Mouse (Mus musculus): ENCODE data around the gene Wasf2.

Wasf2 gene

DNA sequence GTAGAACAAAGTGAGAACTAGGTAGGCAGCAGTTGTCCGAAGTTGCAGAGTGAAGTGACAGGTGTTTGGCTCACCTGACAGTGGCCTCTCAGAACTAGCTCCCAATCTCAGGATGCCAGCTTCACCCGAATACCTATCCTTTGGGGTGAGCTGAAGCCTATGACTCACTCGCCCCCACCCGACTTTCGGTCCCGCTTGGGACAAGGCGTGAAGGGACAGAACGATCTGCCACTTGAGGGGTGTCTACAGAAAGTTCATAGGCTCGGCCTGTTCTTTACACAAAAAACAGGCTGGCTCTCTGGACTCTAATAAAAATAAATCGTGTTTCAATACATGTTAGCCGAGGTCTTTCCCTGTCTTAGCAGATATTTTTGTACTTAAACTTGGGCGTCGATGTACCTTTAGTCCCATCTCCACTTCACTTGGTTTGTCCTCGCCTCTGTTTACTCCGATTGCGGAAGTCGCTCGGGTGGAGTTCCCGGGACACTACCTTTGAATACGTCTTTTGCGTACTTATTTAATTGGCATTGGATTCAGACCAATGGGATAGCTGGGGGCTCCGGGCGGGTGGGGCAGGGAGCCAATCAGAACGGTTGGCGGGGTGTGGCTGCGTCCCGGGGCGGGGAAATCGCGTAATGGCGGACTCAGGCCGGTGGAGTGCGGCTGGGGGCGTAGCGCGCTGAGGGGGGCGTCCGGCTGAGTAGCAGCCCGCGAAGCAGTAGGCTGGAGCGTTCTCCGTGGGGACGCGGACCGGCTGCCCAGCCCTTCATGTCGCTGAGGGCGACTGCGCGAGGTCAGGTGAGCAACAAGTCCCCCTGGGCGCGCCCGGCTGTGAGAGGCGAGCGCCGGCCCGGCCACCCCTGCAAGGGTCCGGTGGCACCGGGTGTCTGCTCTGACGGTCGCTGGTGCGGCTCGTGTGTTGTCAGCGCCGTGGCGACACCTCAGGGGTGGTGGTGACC lies at the start of gene Wasf2:
Gene Wasf2 (plus strand): TSS at position 575 of the 959 bp plus-strand sequence.
- ATAC-seq (ENCODE audit: insufficient number of reproducible peaks, low FRiP score, low TSS enrichment) = peak; percentile 92

DNA sequence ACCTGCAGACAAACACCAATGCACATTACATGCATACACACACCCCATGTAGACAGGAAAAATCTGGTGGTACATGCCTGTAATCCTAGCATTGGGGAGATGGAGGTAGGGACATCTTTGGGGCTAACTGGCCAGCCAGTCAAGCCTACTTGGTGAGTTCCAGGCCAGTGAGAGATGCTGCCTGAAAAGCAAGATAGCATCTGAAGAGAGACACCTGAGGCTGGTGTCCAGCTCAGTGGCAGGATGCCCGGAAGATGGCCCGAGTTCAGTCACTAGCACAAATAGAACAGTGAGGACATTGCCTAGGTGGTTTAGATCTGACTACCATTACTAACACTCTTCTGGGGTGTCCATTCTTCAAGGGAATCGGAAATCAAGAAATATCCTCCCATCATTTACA lies 49.4 kb upstream of the Wasf2 start:
- ATAC-seq (ENCODE audit: insufficient number of reproducible peaks, low FRiP score, low TSS enrichment) = no peak

DNA sequence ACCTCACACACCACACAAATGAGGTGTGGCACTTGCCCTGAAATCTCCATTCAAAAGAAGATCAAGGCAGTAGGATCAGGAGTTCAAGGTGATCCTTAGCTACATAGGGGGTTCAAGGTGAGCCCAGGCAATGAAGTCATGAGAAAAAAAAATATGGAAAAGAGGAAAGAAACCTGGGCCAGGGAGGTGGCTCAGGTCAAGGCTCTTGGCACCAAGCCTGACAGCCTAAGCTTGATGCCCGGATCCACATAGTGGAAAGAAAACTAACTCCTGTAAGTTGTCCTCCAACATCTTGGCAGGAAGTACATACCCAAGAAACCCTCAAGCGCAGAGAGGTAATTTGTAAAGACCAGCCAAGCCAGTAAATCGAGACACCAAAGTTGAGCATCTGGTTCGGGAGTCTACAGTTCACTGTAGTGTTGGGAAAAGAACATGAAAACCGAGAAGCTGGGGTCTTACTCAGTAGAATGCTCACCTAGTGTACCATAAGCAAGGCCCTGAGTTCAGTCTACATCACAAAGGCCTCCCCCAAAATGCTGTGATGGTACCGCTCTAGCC lies 48.0 kb upstream of the Wasf2 start:
- no peak for ATAC-seq (ENCODE audit: insufficient number of reproducible peaks, low FRiP score, low TSS enrichment)

DNA sequence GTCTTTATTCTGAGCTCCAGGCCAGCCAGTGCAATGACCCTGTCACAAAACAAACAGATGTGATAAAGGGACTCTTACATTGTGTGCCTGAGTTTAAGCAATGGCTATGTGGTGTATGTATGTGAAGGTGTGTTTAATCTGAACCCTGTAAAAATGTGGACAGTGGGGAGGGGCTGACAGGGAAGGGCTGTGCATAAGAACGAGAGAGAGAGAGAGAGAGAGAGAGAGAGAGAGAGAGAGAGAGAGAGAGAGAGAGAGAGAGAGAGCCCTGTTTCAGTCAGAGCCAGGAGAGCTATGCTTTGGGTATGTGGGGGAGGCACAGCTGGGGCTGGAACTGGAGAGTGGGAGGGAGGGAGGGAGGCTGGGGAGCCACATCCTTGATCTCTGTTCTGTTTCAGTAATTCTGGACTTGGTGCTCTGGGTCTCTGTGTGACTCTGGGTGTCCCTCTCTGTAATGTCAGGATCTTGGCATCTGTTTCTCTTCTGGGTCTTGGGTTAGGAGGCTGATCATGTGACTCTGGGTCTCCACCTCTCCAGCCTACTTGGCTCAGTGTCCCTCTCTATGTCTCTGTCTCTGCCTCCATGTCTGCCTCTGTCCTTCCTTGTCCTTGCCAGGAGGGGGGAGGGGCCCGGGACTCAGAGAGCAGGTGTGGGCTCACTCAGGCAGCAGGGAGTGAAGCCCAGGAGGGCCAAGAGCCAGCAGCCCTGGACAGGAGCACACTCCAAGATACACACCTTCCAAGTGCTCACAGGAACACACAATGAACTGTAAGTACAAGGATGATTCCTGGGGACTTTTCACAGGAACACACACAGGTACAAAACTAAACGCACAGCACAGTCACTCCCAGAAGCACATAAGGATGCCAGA lies 46.1 kb upstream of the Wasf2 start:
- peak; percentile 22; the same call in 1 of the 2 replicates for ATAC-seq (ENCODE audit: insufficient number of reproducible peaks, low FRiP score, low TSS enrichment)

DNA sequence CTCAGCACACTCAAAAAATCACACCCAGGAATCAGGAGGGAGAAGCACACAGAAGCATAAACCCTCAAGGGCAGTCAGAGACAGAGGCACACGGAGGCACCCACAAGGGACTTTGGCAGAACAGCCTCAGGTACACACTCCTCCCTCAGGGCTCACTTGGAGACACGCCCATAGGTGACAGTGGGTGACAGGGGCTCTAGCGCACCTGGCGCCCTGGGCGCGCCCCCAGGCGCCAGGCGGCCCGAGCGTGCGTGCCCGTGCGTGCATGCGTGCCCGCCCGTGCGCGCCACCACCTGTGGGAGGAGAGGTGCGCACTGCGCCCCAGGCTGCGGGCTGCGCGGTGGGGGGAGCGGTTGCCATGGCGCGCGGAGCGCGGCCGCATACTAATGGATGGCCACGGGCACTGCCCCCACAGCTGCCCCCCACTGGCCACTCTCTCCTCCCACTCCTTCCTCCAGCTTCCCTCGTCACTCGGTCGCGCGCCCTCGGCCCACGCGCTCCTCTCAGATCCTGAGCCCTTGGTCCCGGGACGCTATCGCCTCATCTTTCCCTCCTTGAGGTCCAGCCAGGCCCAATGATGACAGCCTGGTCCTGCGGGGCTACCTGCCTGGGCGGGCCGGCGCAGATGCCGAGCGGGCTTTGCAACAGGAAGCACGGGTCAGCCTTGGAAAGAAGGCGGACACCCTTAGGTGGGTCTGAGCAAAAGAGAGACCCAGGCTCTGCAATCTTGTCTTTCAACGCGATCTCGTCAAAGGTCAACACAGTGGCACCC lies 45.1 kb upstream of the Wasf2 start:
- ATAC-seq (ENCODE audit: insufficient number of reproducible peaks, low FRiP score, low TSS enrichment) = peak; percentile 50; the same call in 1 of the 2 replicates

DNA sequence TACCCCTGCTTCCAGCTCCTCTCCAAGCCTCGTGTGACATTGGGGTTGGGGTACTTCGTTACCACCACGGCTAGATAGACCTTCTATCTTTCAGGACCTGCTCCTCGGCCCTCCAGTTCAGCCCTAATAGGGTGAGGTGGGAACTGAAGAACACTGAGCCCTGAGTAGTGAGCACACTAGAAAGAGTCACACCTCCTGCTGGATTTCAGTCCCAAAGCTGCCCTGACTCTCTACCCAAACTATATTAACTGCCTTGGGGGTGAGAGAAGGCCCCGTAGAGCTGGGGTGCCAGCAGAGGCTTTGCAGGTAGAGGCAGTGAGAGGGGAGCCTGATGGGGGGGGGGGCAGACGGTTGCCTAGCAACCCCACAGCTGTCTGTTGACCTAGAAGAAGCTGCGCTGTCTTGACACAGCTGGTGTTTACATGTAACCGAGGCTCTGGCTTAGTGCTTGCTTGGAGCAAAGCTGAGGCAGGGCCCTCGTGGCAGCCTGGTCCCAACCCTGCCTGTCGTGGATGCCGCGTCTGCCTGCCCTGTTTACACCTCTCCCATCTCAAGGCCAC lies 44.4 kb upstream of the Wasf2 start:
- no peak for ATAC-seq (ENCODE audit: insufficient number of reproducible peaks, low FRiP score, low TSS enrichment)

DNA sequence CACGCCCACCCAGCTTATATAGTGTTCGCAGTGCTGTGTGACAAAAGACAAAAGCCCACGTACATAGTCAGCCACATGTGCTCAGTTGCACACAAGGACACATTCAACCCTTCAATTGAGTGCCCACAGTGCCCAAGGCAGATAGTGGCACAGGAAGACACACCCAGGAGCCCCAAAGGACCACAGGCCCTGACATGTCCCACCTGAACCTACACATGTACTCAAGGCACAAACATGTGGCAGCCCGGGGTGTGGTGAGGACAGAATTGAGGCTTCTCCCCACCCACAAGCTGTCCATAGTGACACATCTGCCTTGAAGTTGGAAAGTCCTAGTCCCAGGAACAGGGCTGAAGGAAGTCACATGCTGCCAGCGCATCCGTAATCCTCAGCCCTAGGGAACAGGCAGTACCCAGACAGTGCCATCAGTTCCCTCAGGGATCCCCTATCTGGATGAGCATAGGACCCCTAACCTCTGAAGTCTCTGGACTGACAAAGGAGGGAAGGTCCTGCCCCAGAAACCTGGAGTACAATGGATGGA lies 43.1 kb upstream of the Wasf2 start:
- ATAC-seq (ENCODE audit: insufficient number of reproducible peaks, low FRiP score, low TSS enrichment) = no peak

DNA sequence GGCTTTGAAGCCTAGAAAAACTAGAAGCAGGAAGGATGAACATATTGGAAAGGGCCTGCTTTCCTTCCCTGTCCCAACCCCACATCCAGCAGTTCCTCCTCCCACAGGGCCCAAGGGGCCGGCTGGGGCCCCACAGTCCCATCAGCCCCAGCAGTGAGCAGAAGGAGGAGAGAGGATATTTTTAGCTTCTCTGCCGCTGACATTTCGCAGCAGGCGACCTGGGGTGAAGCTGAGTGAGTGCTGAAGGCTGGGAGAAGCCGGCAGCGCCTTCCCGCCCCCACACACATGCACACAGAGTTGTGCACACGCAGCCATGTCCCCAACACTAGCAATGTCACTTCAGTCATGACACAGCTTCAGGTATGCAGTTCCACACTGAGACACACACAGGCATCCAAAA lies 42.5 kb upstream of the Wasf2 start:
- ATAC-seq (ENCODE audit: insufficient number of reproducible peaks, low FRiP score, low TSS enrichment) = no peak

DNA sequence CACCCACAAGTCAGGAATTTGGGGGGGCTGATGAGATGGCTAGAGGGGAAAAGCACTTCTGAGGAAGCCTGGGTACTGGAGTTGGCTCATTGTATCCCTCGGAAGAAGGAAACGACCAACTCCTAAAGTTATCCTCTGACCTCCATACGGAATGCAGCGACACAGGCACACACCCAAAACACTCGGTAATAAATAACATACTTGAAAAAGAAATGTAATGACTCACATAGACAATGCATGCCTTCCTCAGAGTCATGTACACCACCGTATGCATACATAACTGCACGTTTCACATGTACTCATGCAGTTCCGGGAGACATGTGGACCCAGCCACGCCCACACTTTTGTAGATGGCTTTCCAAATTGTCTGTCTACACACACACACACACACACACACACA lies 41.0 kb upstream of the Wasf2 start:
- no peak for ATAC-seq (ENCODE audit: insufficient number of reproducible peaks, low FRiP score, low TSS enrichment)

DNA sequence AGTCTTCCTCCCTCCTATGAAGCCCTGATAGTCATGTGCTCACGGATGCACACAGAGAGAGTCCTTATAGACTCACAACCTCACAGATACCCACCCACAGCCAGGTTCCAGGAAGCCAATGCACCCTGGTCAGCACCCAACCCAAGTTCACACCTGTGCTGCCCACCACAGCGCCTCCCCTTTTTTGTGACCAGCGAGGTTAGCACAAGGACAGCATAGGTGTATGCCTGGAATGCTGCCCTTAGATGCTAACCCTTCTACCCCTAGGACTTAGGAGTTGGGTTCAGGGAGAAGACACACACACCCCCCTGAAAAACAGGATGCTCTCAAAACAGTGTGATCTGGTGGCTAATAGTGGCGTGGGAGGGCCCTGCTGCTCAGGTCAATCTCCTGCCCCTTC lies 40.5 kb upstream of the Wasf2 start:
- no peak for ATAC-seq (ENCODE audit: insufficient number of reproducible peaks, low FRiP score, low TSS enrichment)

DNA sequence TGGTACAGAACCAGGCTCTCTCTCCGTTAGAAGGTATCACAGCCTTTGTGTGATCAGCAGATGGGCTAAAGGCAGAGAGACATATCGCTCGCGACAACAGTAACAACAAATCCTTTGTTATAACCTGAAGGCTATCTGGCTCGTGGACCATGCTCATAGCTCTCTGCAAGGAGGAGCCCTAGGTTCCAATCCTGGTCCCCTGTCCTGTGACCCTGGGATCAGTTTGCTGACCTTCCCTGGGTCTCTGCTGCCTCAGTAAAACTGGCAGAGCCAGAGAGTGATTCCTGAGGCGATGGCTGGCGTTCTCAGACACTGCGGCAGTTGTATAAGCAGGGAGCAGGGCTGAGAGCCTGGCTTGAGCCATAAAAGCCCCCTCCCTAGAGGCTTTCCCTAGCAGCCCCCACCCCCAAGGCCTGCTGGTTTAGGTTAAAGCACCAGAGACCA lies 40.0 kb upstream of the Wasf2 start:
- no peak for ATAC-seq (ENCODE audit: insufficient number of reproducible peaks, low FRiP score, low TSS enrichment)

DNA sequence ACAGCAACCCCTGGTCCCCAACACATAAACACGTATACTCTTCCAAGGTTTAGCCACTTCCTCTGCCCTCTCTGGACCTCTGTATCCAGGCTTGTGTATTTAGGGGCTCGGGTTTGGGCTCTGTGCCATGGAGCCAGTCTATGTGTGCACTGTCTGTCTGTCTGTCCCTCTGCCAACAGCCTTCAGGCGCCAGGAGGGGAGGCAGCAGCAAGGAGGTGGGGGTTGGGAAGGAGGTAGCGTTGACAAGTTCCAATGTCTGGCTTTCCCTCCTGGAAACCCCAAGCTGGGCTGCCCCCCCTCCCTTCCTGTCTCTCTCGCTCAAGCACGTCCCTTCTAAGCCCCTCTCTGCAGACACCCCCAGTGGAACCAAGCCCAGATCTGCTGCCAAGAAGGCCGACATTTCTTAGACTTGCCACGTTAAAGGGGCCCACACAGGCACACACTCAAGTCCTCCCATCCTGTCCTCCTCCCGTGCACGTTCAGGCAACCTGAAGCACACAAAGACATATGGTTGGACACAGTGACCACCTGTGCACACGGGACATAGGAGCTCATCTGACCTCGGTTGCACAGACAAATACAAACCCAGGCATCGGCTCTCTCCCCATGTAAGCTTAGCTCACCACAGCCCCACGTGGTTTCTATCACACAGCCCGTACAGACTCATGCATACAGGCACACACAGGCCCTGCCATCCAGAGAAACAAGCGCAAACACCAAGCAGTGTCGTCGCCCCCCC lies 39.4 kb upstream of the Wasf2 start:
- ATAC-seq (ENCODE audit: insufficient number of reproducible peaks, low FRiP score, low TSS enrichment) = no peak

DNA sequence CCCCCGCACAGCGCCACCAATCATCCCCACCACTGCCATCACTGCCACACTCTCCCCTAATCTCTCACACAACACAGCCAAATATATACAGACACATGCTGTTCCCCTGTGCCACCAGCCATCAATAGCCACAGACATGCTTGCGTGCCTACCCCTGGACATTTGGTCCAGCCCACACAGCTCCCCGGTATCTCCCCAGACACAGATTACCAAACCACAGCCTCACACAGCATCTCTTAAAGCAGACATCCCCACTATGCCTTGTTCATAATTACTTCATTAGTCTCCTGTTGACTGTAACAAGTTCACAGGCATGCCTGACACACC lies 38.9 kb upstream of the Wasf2 start:
- no peak for ATAC-seq (ENCODE audit: insufficient number of reproducible peaks, low FRiP score, low TSS enrichment)

DNA sequence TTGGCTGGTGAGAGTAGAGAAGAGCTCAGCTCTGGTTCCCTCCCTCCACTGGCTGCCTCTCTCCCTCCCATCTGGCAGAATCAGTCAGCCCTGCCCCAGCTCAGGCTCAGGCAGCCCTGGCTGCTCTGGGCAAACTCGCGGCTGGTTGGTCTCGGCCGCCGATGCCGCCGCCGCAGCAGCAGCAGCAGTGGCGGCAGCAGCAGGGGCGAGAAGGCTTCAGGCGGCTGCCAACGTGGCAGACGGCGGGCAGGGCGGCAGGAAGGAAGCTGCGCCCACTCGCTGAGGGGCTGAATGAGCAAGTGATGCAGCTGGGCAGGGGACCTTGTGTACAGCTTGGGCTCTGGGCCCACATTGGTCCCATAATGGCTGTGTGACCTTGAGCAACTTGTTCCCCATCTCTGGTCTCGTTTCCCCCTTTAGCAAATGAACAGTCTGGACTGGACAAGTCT lies 37.8 kb upstream of the Wasf2 start:
- peak; percentile 43; the same call in 1 of the 2 replicates for ATAC-seq (ENCODE audit: insufficient number of reproducible peaks, low FRiP score, low TSS enrichment)

DNA sequence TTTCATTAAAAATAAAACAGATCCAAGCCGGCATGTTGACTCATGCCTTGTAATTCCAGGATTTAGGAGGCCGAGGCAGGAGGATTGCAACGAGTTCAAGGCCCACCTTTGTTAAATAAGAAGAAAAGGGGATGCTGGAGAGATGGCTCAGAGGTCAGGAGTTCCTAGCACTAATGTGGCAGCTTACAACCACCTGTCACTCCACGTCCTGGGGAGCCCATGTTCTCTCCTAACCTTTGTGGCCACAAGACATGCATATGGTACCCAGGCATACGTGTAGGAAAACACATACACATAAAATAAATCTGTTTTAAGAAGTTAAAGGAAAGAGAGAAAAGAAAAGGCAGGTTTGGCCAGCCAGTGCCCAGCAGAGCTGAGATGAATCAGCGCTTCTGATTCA lies 37.2 kb upstream of the Wasf2 start:
- ATAC-seq (ENCODE audit: insufficient number of reproducible peaks, low FRiP score, low TSS enrichment) = no peak

DNA sequence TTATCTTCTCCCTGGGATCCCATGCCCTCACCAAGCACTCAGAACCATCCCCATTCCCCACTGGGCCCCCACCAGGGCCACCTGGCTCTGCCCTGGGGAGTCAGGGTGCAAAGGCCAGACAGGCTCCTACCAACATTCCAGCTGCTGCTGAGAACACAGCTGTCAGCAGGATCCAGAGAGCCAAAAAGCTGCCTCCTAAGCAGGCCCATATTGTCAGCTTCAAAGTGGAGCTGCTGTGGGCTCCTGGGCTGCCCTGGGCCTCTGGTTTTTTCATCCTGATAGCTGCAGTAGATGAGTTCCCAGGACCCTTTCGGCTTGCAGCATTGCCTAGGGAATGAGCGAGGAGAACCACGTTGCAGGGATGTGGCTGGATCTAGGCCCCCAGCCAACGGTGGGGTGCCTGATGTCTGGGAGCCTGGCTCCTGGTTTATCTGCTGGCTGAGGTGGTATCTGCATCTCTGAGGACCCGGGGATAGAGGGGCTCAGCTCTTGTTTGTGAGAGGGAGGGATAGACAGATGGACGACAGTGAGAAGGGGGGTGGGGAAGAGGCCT lies 36.7 kb upstream of the Wasf2 start:
- ATAC-seq (ENCODE audit: insufficient number of reproducible peaks, low FRiP score, low TSS enrichment) = no peak

DNA sequence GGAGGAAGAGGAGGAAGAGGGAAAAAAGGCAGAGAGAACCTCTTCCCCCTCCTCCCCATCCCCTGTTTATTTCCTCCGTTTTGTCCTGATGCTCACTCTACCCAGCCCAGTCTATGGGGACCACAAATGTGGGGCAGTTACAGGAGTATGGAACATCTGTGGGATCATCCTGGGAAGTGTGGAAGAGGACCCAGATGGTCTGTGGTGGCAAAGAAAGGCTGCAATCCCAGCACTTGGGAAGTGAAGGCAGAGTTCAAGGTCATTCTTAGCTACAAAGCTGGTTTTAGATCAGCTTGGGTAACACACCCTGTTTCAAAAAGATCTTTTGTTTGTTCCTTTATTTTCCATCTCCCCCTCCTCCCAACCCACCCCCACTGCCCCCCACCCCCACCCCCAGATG lies 36.0 kb upstream of the Wasf2 start:
- no peak for ATAC-seq (ENCODE audit: insufficient number of reproducible peaks, low FRiP score, low TSS enrichment)

DNA sequence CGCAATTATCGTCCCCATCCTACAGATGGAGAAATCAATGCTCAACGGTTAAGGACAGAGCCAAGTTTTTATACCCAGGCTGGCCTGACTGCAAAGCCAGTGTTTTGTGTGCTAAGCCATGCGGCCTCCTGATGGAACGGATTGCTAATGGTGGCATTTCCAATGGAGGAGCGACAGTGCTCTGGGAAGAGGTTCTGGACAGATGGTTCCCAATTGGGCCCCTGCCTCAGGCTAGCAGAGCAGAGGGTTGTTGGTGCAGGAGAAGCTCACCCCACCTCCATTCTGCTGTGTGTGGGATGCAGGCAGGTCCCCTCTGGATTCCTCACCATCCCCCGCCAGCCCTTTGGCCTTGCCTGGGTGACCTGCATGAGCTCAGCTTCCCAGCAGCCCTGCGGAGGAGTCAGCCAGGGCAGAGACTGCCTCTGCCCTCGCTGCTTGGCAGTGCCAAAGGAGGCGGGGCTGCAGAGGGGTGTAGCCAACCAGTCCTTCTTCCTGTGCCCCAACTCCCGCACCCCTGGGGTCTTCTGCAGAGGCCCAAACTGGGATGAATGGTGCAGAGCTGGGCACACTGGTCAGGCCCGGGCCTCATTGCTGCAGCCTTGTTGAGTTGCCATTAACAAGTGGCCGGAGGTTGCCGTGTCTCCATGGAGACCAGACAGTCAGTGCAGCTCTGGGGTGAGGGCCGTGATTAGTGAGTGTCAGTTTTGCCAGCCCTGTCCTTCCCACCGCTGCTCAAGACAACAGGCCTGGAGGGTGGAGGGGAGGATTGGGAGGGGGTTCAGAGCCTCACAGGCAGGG lies 35.2 kb upstream of the Wasf2 start:
- peak; percentile 80 for ATAC-seq (ENCODE audit: insufficient number of reproducible peaks, low FRiP score, low TSS enrichment)
